Mouse (Mus musculus): Measurements from ENCODE around the gene Fam122a.

The Fam122a gene

GRCm38 (mm10) chr19:24476929-24477882 is at the start of gene Fam122a:
TSS of gene Fam122a (minus strand) at chr19:24477356.
- DNase-seq, result peak; percentile 84 to 89

- DNase-seq, result no peak
Measured at GRCm38 (mm10) chr19:24523476-24524313, 46.5 kb upstream of the Fam122a start.

GRCm38 (mm10) chr19:24521997-24522396 is 44.8 kb upstream of the Fam122a start:
- no peak for DNase-seq

- DNase-seq, result no peak
Measured at GRCm38 (mm10) chr19:24521146-24521545, 44.0 kb upstream of the Fam122a start.

GRCm38 (mm10) chr19:24519732-24520409 is 42.7 kb upstream of the Fam122a start:
- DNase-seq, result no peak

- no peak for DNase-seq
Measured at GRCm38 (mm10) chr19:24518384-24518783, 41.2 kb upstream of the Fam122a start.

- DNase-seq, result no peak
Measured at GRCm38 (mm10) chr19:24517057-24517456, 39.9 kb upstream of the Fam122a start.

GRCm38 (mm10) chr19:24515941-24516340 is 38.8 kb upstream of the Fam122a start:
- no peak for DNase-seq

- DNase-seq, result no peak
Measured at GRCm38 (mm10) chr19:24514661-24515642, 37.8 kb upstream of the Fam122a start.

- DNase-seq, result no peak
Measured at GRCm38 (mm10) chr19:24513105-24513843, 36.1 kb upstream of the Fam122a start.

- DNase-seq, result no peak
Measured at GRCm38 (mm10) chr19:24511939-24512338, 34.8 kb upstream of the Fam122a start.

GRCm38 (mm10) chr19:24509391-24509790 is 32.2 kb upstream of the Fam122a start:
- DNase-seq, result no peak

- DNase-seq, result no peak
Measured at GRCm38 (mm10) chr19:24508087-24508767, 31.1 kb upstream of the Fam122a start.

- no peak for DNase-seq
Measured at GRCm38 (mm10) chr19:24502736-24503421, 25.7 kb upstream of the Fam122a start.

GRCm38 (mm10) chr19:24501525-24501924 is 24.4 kb upstream of the Fam122a start:
- DNase-seq, result no peak

- no peak for DNase-seq
Measured at GRCm38 (mm10) chr19:24500431-24500830, 23.3 kb upstream of the Fam122a start.

- no peak for DNase-seq
Measured at GRCm38 (mm10) chr19:24499291-24499690, 22.1 kb upstream of the Fam122a start.

- no peak for DNase-seq
Measured at GRCm38 (mm10) chr19:24493887-24494286, 16.7 kb upstream of the Fam122a start.

- DNase-seq, result no peak
Measured at GRCm38 (mm10) chr19:24491824-24492223, 14.7 kb upstream of the Fam122a start.

GRCm38 (mm10) chr19:24490275-24490674 is 13.1 kb upstream of the Fam122a start:
- DNase-seq, result no peak

Measured in spleen, adult 18-20 months (tissue).